Mouse (Mus musculus) lung, adult 10 weeks (tissue): ENCODE measurements around the gene Svip. TPM values are rescaled to one million over a fixed set of nuclear protein-coding genes. Genes with fewer than 3 reads are reported as not detected.

ENCODE experiments used
- polyA plus RNA-seq: library from polyadenylated mRNA; stranded (reverse); fragments of 350-450 nt; fragmentation: Illumina TruSeq; extraction: RNeasy Lipid Tissue Mini Kit (QIAGEN cat#74804); gene quantifications from one replicate; pipeline ENCODE4 v1.2.3, GENCODE M21; 2014; ENCODE audit warnings: low read depth, low replicate concordance; ENCODE audit not compliant: insufficient read depth

The Svip gene
- polyA plus RNA-seq, result 9.7 TPM

DNA sequence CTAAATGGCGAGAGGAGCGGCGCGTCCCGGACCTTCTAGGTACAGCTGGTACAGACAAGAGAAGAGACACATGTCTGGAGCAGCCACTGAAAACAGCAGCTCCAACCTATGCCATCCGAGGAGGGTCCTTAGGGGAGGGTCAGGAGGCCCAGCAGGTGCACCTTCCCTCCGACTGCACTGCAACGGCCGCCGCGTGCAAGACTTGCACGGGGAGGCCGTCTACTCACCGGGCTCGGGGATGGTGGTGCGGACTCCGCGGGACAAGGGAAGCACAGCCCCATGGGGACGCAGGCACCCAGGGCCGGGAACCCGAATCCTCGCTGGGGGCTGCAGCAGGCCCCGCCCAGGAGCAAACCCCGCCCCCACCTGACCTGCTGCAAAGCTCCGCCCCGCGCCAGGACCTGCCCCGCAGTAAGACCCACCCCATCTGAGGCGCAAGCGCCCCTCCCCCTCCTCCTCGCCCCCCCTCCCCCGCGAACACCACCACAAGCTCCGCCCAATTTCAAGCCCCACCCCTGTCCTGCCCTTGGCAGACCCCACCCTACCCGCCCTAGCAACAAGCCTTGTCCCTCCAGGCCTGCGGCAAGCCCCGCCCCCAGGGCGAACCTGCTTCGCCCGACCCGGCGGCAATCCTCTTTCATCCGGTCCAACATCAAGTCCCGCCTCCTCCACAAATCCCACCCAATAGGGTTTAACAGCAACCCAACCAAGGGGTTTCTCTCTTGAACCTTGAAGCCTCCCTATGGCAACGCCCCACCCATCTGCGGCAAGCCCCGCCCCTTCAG lies at the start of gene Svip:
TSS of gene Svip (minus strand) at position 508 of the 785 bp plus-strand sequence.

DNA sequence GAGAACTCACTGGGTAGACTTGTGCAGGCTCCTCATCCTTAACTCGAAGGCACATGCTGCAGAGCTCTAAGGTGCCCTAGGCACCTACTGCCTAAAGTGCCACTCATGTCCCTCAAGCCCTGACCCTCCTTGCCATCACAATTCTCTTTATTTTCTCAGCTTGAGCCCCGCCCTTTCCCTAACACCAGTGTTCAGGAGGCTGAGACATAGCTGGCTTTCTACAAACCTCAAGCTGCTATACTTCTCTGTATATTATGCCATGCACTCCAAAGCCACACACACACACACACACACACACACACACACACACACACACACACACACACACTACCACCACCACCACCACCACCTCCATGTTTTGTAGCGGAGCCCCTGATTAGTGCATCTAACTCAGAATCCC lies 9.8 kb upstream of the Svip start, which contains the start of gene 1700015G11Rik:
TSS of gene 1700015G11Rik (minus strand) at position 101 of the 400 bp plus-strand sequence.

Other genes starting within 250 kb of the Svip start
- gene Gas2, start 144.0 kb downstream of the Svip start, polyA plus RNA-seq, result 2.3 TPM
- 2.4 TPM for gene Fancf, start 143.8 kb downstream of the Svip start, polyA plus RNA-seq
- gene 1700015G11Rik, start 9.7 kb upstream of the Svip start, polyA plus RNA-seq, result not detected